Mouse (Mus musculus): ENCODE measurements around the gene Pard3. TPM values are rescaled to one million over a fixed set of nuclear protein-coding genes. Genes with fewer than 3 reads are reported as not detected.

The Pard3 gene
- polyA plus RNA-seq, 1 experiment from 2014 or later = 30.0 TPM

DNA sequence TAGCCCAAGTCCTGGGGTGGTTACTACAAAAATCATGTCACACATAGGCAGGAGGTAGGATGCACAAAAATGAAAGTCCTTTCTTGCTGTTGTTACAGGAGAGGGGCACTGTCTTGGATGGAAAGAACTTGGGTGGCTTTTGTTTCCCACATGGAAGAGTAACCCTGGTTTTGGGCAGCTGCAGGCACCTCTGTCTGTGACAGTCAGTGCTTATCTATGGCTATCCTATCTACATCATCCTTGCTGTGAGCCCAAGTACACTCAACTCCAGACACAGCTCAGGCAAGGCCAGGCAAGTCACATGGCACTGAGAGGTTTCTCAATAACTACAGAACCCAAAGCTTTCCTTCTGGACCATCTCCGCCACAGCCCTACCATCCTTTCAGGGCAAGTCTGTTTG, 506.8 kb downstream of the Pard3 start:
- Histone ChIP-seq H3K4me3 (ENCODE audit: low read depth, low read length) (no peak overlapping the region), H3K36me3 (ENCODE audit: control insufficient read depth, insufficient read depth, low read length) (no peaks in the 10 kb centered on the region), H3K27ac (replicated peaks) (no peak overlapping the region), H3K4me2 (replicated peaks; ENCODE audit: low read depth) (no peak overlapping the region), H3K27me3 (ENCODE audit: control insufficient read depth, insufficient read depth, low read length) (no peaks in the 10 kb centered on the region), H3K9me3 (ENCODE audit: control insufficient read depth, low read length) (no peaks in the 10 kb centered on the region), H3K4me1 (replicated peaks; ENCODE audit: control insufficient read depth, insufficient read depth) (no peaks in the 10 kb centered on the region), H3K9ac (ENCODE audit: low read length) (no peak overlapping the region)
- no peak for TF ChIP-seq EP300 (optimal IDR thresholded peaks at IDR 0.05)
- no peak for TF ChIP-seq CTCF (IDR thresholded peaks at IDR 0.05; ENCODE audit: low read depth)
- WGBS = 88% methylated on average over 1 of the region's 1 CpGs
- no peak for ATAC-seq (ENCODE audit: low FRiP score, low TSS enrichment)
- no peak for DNase-seq (ENCODE audit: low spot score)

DNA sequence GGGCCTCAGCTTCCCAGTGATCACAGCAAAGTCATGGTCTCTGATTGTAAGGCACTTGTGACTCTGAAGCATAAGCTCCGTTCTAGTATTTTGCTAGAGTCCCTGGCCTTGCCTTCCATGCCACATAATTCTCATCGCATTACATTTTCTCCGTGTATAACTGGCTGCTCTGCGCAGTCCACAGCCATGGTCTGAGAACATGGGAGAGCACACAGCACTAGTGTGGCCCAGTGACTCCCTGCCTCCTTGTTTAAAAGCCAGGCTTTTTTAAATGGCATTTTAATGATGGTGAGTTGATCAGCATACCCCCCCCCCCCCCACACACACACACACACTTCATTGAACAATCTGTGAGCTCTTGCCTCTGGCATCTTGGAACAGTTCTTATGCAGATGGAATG, 508.8 kb downstream of the Pard3 start:
- ATAC-seq (ENCODE audit: low FRiP score, low TSS enrichment) = no peak
- H3K9ac ChIP-seq (ENCODE audit: low read length) = no peak overlapping the region
- 91% methylated on average over 4 of the region's 4 CpGs for WGBS
- no peak for DNase-seq (ENCODE audit: low spot score)
- no peak overlapping the region for H3K4me3 ChIP-seq (ENCODE audit: low read depth, low read length)
- H3K4me2 ChIP-seq (replicated peaks; ENCODE audit: low read depth) = no peak overlapping the region
- H3K27me3 ChIP-seq (ENCODE audit: control insufficient read depth, insufficient read depth, low read length) = no peaks in the 10 kb centered on the region
- no peaks in the 10 kb centered on the region for H3K9me3 ChIP-seq (ENCODE audit: control insufficient read depth, low read length)
- TF ChIP-seq EP300 (optimal IDR thresholded peaks at IDR 0.05) (no peak), CTCF (IDR thresholded peaks at IDR 0.05; ENCODE audit: low read depth) (no peak)
- no peak overlapping the region for H3K27ac ChIP-seq (replicated peaks)
- H3K36me3 ChIP-seq (ENCODE audit: control insufficient read depth, insufficient read depth, low read length) = no peaks in the 10 kb centered on the region
- H3K4me1 ChIP-seq (replicated peaks; ENCODE audit: control insufficient read depth, insufficient read depth) = no peaks in the 10 kb centered on the region

DNA sequence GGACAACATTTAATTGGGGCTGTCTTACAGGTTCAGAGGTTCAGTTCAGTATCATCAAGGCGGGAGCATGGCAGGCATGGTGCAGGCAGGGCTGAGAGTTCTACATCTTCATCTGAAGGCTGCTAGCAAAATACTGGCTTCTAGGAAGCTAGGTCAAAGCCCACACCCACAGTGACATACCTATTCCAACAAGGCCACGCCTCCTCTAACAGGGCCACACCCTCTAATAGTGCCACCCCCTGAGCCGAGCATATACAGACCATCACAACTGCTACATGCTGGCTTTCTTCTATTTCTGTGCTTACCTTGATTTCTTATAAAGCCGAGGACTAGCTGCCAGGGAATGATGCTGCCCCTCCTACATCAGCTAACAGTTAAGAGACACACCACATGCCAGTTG, 513.0 kb downstream of the Pard3 start:
- DNase-seq (ENCODE audit: low spot score) = no peak
- Histone ChIP-seq H3K27me3 (ENCODE audit: control insufficient read depth, insufficient read depth, low read length) (no peaks in the 10 kb centered on the region), H3K27ac (replicated peaks) (no peak overlapping the region), H3K4me3 (ENCODE audit: low read depth, low read length) (no peak overlapping the region), H3K4me2 (replicated peaks; ENCODE audit: low read depth) (no peak overlapping the region), H3K9me3 (ENCODE audit: control insufficient read depth, low read length) (no peaks in the 10 kb centered on the region), H3K9ac (ENCODE audit: low read length) (no peak overlapping the region), H3K4me1 (replicated peaks; ENCODE audit: control insufficient read depth, insufficient read depth) (no peaks in the 10 kb centered on the region), H3K36me3 (ENCODE audit: control insufficient read depth, insufficient read depth, low read length) (no peaks in the 10 kb centered on the region)
- TF ChIP-seq CTCF (IDR thresholded peaks at IDR 0.05; ENCODE audit: low read depth) = no peak
- TF ChIP-seq EP300 (optimal IDR thresholded peaks at IDR 0.05) = no peak
- WGBS = 85% methylated on average over 4 of the region's 4 CpGs
- ATAC-seq (ENCODE audit: low FRiP score, low TSS enrichment) = no peak

DNA sequence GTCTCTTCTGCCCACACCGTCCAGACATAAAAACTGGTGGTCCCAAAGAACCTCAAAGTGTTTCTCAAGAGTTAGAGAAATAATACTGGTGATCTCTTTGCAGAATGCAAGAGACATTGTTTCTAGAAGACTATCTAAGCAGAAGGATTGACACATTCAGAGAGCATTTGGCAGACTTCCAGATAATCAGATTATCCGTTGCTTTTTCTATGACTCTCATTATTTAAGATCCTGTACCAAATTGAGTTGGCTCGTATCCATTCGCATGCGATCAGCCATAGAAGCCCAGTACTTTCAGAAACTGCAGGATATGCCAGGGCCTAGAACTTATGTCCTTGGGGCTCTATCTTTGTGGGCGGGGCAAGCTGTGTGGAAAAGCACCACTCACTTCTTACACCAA, 514.0 kb downstream of the Pard3 start:
- Histone ChIP-seq H3K9ac (ENCODE audit: low read length) (no peak overlapping the region), H3K4me1 (replicated peaks; ENCODE audit: control insufficient read depth, insufficient read depth) (no peaks in the 10 kb centered on the region), H3K36me3 (ENCODE audit: control insufficient read depth, insufficient read depth, low read length) (no peaks in the 10 kb centered on the region), H3K4me2 (replicated peaks; ENCODE audit: low read depth) (no peak overlapping the region), H3K9me3 (ENCODE audit: control insufficient read depth, low read length) (no peaks in the 10 kb centered on the region), H3K27me3 (ENCODE audit: control insufficient read depth, insufficient read depth, low read length) (no peaks in the 10 kb centered on the region), H3K4me3 (ENCODE audit: low read depth, low read length) (no peak overlapping the region), H3K27ac (replicated peaks) (no peak overlapping the region)
- ATAC-seq (ENCODE audit: low FRiP score, low TSS enrichment) (no peak), DNase-seq (ENCODE audit: low spot score) (no peak)
- no peak for TF ChIP-seq EP300 (optimal IDR thresholded peaks at IDR 0.05)
- WGBS = 81% methylated on average over 6 of the region's 6 CpGs

DNA sequence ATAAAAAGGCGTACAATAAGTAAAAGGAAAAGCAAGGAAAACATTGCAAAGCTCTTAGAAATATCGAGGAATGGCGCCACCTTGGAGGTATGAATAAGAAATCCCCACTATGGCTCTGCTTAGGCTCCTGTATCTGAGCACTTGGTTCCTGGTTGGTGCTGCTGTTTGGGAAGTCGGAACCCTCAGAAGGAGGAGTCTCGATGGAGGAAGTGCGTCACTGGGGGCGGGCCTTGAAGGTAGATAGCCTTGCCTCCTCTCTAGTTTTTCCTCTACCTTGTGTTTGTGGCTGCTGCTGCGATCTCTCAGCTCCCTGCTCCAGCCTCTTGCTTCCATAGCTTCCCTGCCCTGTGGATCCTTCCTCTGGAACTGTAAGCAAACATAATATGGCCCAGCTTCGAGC, 515.7 kb downstream of the Pard3 start:
- 90% methylated on average over 9 of the region's 9 CpGs for WGBS
- H3K4me3 ChIP-seq (ENCODE audit: low read depth, low read length) = no peak overlapping the region
- no peaks in the 10 kb centered on the region for H3K36me3 ChIP-seq (ENCODE audit: control insufficient read depth, insufficient read depth, low read length)
- DNase-seq (ENCODE audit: low spot score) (no peak), ATAC-seq (ENCODE audit: low FRiP score, low TSS enrichment) (no peak)
- H3K9me3 ChIP-seq (ENCODE audit: control insufficient read depth, low read length) = no peaks in the 10 kb centered on the region
- no peak for TF ChIP-seq CTCF (IDR thresholded peaks at IDR 0.05; ENCODE audit: low read depth)
- TF ChIP-seq EP300 (optimal IDR thresholded peaks at IDR 0.05) = no peak
- no peak overlapping the region for H3K27ac ChIP-seq (replicated peaks)
- no peaks in the 10 kb centered on the region for H3K27me3 ChIP-seq (ENCODE audit: control insufficient read depth, insufficient read depth, low read length)
- no peak overlapping the region for H3K4me2 ChIP-seq (replicated peaks; ENCODE audit: low read depth)
- H3K4me1 ChIP-seq (replicated peaks; ENCODE audit: control insufficient read depth, insufficient read depth) = no peaks in the 10 kb centered on the region
- H3K9ac ChIP-seq (ENCODE audit: low read length) = no peak overlapping the region

DNA sequence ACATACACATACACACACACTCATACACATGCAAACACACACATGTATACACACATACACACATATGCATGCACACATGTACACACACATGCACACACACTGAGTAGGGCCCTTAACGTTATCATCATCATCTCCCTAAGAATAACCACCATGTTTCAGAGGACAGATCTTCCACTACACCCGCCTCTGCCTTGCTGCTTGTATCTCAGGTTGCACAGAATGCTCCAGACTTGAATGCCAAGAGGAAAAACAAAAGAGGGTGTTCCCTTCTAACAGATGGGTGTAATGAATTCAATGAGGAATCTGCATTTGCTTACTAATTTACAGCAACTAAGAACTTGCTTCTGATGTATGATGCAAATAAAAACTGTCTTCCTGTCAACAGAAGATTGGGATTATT, 519.7 kb downstream of the Pard3 start:
- no peaks in the 10 kb centered on the region for H3K27me3 ChIP-seq (ENCODE audit: control insufficient read depth, insufficient read depth, low read length)
- no peak overlapping the region for H3K9ac ChIP-seq (ENCODE audit: low read length)
- H3K4me3 ChIP-seq (ENCODE audit: low read depth, low read length) = no peak overlapping the region
- WGBS = 78% methylated on average over 2 of the region's 2 CpGs
- H3K4me2 ChIP-seq (replicated peaks; ENCODE audit: low read depth) = no peak overlapping the region
- H3K9me3 ChIP-seq (ENCODE audit: control insufficient read depth, low read length) = no peaks in the 10 kb centered on the region
- DNase-seq (ENCODE audit: low spot score) (no peak), ATAC-seq (ENCODE audit: low FRiP score, low TSS enrichment) (no peak)
- TF ChIP-seq CTCF (IDR thresholded peaks at IDR 0.05; ENCODE audit: low read depth) (no peak), EP300 (optimal IDR thresholded peaks at IDR 0.05) (no peak)
- no peak overlapping the region for H3K27ac ChIP-seq (replicated peaks)
- H3K36me3 ChIP-seq (ENCODE audit: control insufficient read depth, insufficient read depth, low read length) = no peaks in the 10 kb centered on the region
- no peaks in the 10 kb centered on the region for H3K4me1 ChIP-seq (replicated peaks; ENCODE audit: control insufficient read depth, insufficient read depth)

All from stomach, postnatal 0 days (tissue).